Mouse (Mus musculus) midbrain, postnatal 0 days (tissue): ENCODE results near the gene Rtn4rl1. TPM values are rescaled to one million over a fixed set of nuclear protein-coding genes. Genes with fewer than 3 reads are reported as not detected.
A peak's percentile ranks its signal among the peaks of the same experiment; 100 is the strongest.

Experiments
- ATAC-seq: fragments of 200-750 bp; cut with Nextera tagmentation; 2 replicates; pipeline ENCODE4 v1.8.0; 2017; ENCODE audit warnings: moderate number of reproducible peaks, mild to moderate bottlenecking, moderate TSS enrichment, moderate library complexity; ENCODE audit not compliant: low FRiP score
- DNase-seq: peaks from one replicate; pipeline ENCODE4 v3.0.0-alpha.2; 2015; ENCODE audit warnings: low spot score
- H3K27ac ChIP-seq: fragments of 300-500 bp; sonication (generic); 2 replicates; pipeline ENCODE4 v1.5.1; 2014; ENCODE audit warnings: low read depth, mild to moderate bottlenecking, low read length, mixed read lengths
- H3K27me3 ChIP-seq: fragments of 300-500 bp; sonication (generic); 2 replicates; pipeline ENCODE4 v1.6.1; 2014; ENCODE audit warnings: low read length, control low read depth, mixed read lengths; ENCODE audit not compliant: insufficient read depth
- H3K36me3 ChIP-seq: fragments of 300-500 bp; sonication (generic); 2 replicates; pipeline ENCODE4 v1.6.1; 2014; ENCODE audit warnings: low read length, control low read depth, mixed read lengths; ENCODE audit not compliant: insufficient read depth
- H3K4me1 ChIP-seq: fragments of 300-500 bp; sonication (generic); 2 replicates; pipeline ENCODE4 v1.6.1; 2014; ENCODE audit warnings: mild to moderate bottlenecking, control low read depth, antibody characterized with exemption, low read length, mixed read lengths; ENCODE audit not compliant: insufficient read depth
- H3K4me2 ChIP-seq: fragments of 300-500 bp; sonication (generic); 2 replicates; pipeline ENCODE4 v1.6.1; 2014; ENCODE audit warnings: low read depth, mild to moderate bottlenecking, low read length, mixed read lengths; ENCODE audit not compliant: poor library complexity, severe bottlenecking
- H3K4me3 ChIP-seq: fragments of 300-500 bp; sonication (generic); 2 replicates; pipeline ENCODE4 v1.5.1; 2014; ENCODE audit warnings: low read depth, mild to moderate bottlenecking, low read length, moderate library complexity
- H3K9ac ChIP-seq: fragments of 300-500 bp; sonication (generic); replicated peaks from 2 replicates; pipeline ENCODE4 v1.6.1; 2014; ENCODE audit warnings: mild to moderate bottlenecking, low read length, moderate library complexity, mixed read lengths; ENCODE audit not compliant: poor library complexity, severe bottlenecking
- H3K9me3 ChIP-seq: fragments of 300-500 bp; sonication (generic); 2 replicates; pipeline ENCODE4 v1.6.1; 2016; ENCODE audit warnings: low read length, control low read depth
- CTCF ChIP-seq: IDR thresholded peaks from 2 replicates; pipeline ENCODE4 v1.5.1; 2016; ENCODE audit warnings: antibody characterized with exemption, mild to moderate bottlenecking
- WGBS: fragments of 180-500 bp; shearing (Covaris S2); extraction: QIAGEN DNeasy Blood & Tissue Kit; methylation state at CpG from one replicate; pipeline ENCODE4 v1.1.7; 2014; 5-methylcytosine and 5-hydroxymethylcytosine counted together
- polyA plus RNA-seq: library from polyadenylated mRNA; unstranded; fragments of >200 nt; fragmentation: Nextera tagmentation; extraction: Ambion mirVana; gene quantifications from 2 replicates; pipeline ENCODE4 v1.2.1, GENCODE M21; 2015
- total RNA-seq: library from RNA; depleted of rRNA; stranded (reverse); fragments of >200 nt; gene quantifications from 2 replicates; pipeline ENCODE4 v1.2.3, GENCODE M21; 2014

Gene Rtn4rl1
- total and polyA plus RNA-seq, 2 experiments from 2014 or later: 17.5 to 18.5 TPM

DNA sequence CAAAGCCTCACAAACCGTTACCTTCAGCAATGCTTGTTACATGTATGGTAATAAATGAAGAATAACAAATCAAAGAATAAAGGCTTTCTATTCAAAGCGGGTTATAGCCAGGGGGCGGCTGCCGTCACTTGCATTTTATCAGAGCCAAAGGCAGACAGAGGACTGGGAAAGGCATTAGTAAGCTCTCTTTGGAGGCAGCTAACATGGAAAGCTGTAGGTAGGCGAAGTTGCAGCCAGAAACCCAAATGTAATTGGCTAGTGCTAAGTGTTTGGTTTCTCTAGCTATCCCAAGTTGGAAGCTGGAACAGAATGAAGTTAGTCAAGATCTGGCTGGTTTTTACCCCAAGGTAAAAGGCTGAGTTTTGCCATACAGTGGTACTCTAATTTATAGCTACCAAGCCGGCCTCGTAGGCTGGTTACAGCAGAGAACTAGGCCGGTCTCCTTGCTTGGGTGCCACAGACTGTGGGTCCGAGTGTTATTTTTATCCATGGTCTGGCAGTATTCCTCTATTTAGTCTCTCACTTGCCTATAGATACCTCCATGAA is 49.2 kb downstream of the Rtn4rl1 start:
- H3K9ac ChIP-seq: no peak overlapping the region
- no peaks in the 10 kb centered on the region for H3K9me3 ChIP-seq
- WGBS: 71% methylated on average over 9 of the region's 9 CpGs
- H3K36me3 ChIP-seq: no peaks in the 10 kb centered on the region
- DNase-seq (no peak), ATAC-seq (no peak)
- H3K4me2 ChIP-seq: no peak overlapping the region
- no peak overlapping the region for H3K27ac ChIP-seq
- peaks cover 3% of the 10 kb centered on the region; the same call in 1 of the 2 replicates for H3K4me1 ChIP-seq
- no peak overlapping the region for H3K4me3 ChIP-seq
- TF ChIP-seq CTCF: no peak
- no peaks in the 10 kb centered on the region for H3K27me3 ChIP-seq

GRCm38 (mm10) chr11:75244368-75245275 is 51.0 kb downstream of the Rtn4rl1 start:
- H3K36me3 ChIP-seq: no peaks in the 10 kb centered on the region
- no peak for TF ChIP-seq CTCF
- peaks cover 11% of the 10 kb centered on the region; the same call in 1 of the 2 replicates for H3K4me1 ChIP-seq
- no peak overlapping the region for H3K4me3 ChIP-seq
- no peak overlapping the region for H3K9ac ChIP-seq
- H3K27me3 ChIP-seq: no peaks in the 10 kb centered on the region
- H3K27ac ChIP-seq: no peak overlapping the region
- DNase-seq (no peak), ATAC-seq (no peak)
- no peak overlapping the region for H3K4me2 ChIP-seq
- no peaks in the 10 kb centered on the region for H3K9me3 ChIP-seq
- WGBS: 80% methylated on average over 11 of the region's 11 CpGs

GRCm38 (mm10) chr11:75245372-75246330 is 52.1 kb downstream of the Rtn4rl1 start:
- H3K9me3 ChIP-seq: no peaks in the 10 kb centered on the region
- no peaks in the 10 kb centered on the region for H3K27me3 ChIP-seq
- no peak overlapping the region for H3K4me3 ChIP-seq
- H3K27ac ChIP-seq: 0 out of 2 replicates have a peak overlapping the region, but pooled peaks have one; percentile 12
- ATAC-seq (no peak), DNase-seq (peak; percentile 47)
- H3K4me2 ChIP-seq: no peak overlapping the region; the same call in 1 of the 2 replicates
- WGBS: 30% methylated on average over 16 of the region's 16 CpGs
- no peak overlapping the region for H3K9ac ChIP-seq
- TF ChIP-seq CTCF: no peak
- H3K4me1 ChIP-seq: peaks cover 11% of the 10 kb centered on the region; the same call in 1 of the 2 replicates
- no peaks in the 10 kb centered on the region for H3K36me3 ChIP-seq

- H3K4me2 ChIP-seq: no peak overlapping the region
- 86% methylated on average over 8 of the region's 8 CpGs for WGBS
- ATAC-seq: no peak
- H3K4me1 ChIP-seq: peaks cover 11% of the 10 kb centered on the region; the same call in 1 of the 2 replicates
- no peak for TF ChIP-seq CTCF
- H3K9me3 ChIP-seq: no peaks in the 10 kb centered on the region
- no peaks in the 10 kb centered on the region for H3K36me3 ChIP-seq
- no peaks in the 10 kb centered on the region for H3K27me3 ChIP-seq
- no peak overlapping the region for H3K27ac ChIP-seq
- no peak overlapping the region for H3K9ac ChIP-seq
- no peak overlapping the region for H3K4me3 ChIP-seq
- DNase-seq: no peak
These were observed 53.0 kb downstream of the Rtn4rl1 start for GRCm38 (mm10) chr11:75246589-75246988.

DNA sequence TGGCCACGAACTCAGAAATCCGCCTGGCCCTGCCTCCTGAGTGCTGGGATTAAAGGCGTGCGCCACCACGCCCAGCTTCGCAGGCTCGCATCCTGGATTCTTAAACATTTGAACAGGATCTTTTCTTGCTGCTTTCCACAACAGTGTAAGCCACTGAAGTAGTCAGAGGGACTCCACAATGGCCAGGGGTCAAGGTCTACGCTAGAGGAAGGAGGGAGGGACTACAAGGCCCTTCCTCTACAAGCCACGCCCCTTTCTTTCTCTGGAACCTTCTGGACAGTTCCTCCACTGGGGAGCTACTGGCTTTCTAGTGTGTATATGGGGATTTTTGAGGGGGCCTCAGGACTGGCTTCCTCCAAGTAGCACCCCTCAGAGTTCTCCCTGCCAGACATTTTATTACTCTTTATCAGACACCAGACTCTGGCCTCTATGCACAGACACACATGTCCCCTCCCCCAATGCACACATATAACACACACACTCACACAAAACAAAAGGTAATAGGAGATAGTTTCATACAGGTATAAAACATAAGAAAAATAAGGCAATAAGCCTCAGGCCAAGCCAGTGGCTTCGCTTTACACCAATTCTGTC is 53.7 kb downstream of the Rtn4rl1 start:
- 96% methylated on average over 10 of the region's 10 CpGs for WGBS
- ATAC-seq: no peak

More for the DNA sequence above, 53.7 kb downstream of the Rtn4rl1 start:
- H3K4me2 ChIP-seq: no peak overlapping the region
- H3K9ac ChIP-seq: no peak overlapping the region
- peaks cover 11% of the 10 kb centered on the region; the same call in 1 of the 2 replicates for H3K4me1 ChIP-seq
- no peaks in the 10 kb centered on the region for H3K9me3 ChIP-seq
- H3K27me3 ChIP-seq: no peaks in the 10 kb centered on the region
- DNase-seq: no peak
- H3K36me3 ChIP-seq: no peaks in the 10 kb centered on the region
- H3K4me3 ChIP-seq: no peak overlapping the region
- no peak overlapping the region for H3K27ac ChIP-seq
- TF ChIP-seq CTCF: no peak
